Mouse (Mus musculus) lung, postnatal 0 days (tissue): ENCODE data around the gene Hivep3.

ENCODE experiments used
- CTCF ChIP-seq: IDR thresholded peaks from 2 replicates; pipeline ENCODE4 v1.5.1; 2016; ENCODE audit warnings: antibody characterized with exemption, mild to moderate bottlenecking
- EP300 ChIP-seq: IDR thresholded peaks from 2 replicates; pipeline ENCODE4 v1.6.1; 2016; ENCODE audit warnings: antibody characterized with exemption, mild to moderate bottlenecking, control low read depth

GRCm38 (mm10) chr4:119854307-119855144 is 120.9 kb downstream of the Hivep3 start:
- TF ChIP-seq EP300 (no peak), CTCF (peak; percentile 56)
